Mouse (Mus musculus): ENCODE measurements around the gene Maea. TPM values are rescaled to one million over a fixed set of nuclear protein-coding genes. Genes with fewer than 3 reads are reported as not detected.

The Maea gene
- total RNA-seq, 2 experiments from 2014 or later, result 46.0 to 204 TPM

- ATAC-seq (replicated peaks; ENCODE audit: poor library complexity, severe bottlenecking), result 0 out of 2 replicates have a peak, but pooled peaks have one; percentile 11
Observed at GRCm38 (mm10) chr5:33353011-33353410, 17.7 kb downstream of the Maea start.

GRCm38 (mm10) chr5:33357494-33357893 lies 22.2 kb downstream of the Maea start:
- no peak for ATAC-seq (replicated peaks; ENCODE audit: poor library complexity, severe bottlenecking)

GRCm38 (mm10) chr5:33358467-33358866 lies 23.2 kb downstream of the Maea start:
- ATAC-seq (replicated peaks; ENCODE audit: poor library complexity, severe bottlenecking), result peak; percentile 98

- ATAC-seq (replicated peaks; ENCODE audit: poor library complexity, severe bottlenecking), result no peak
Observed at GRCm38 (mm10) chr5:33363263-33363662, 28.0 kb downstream of the Maea start.

GRCm38 (mm10) chr5:33368651-33369050 lies 33.3 kb downstream of the Maea start:
- ATAC-seq (replicated peaks; ENCODE audit: poor library complexity, severe bottlenecking), result no peak

- ATAC-seq (replicated peaks; ENCODE audit: poor library complexity, severe bottlenecking), result peak; percentile 23; the same call in 1 of the 2 replicates
Observed at GRCm38 (mm10) chr5:33371137-33371536, 35.8 kb downstream of the Maea start.

- no peak for ATAC-seq (replicated peaks; ENCODE audit: poor library complexity, severe bottlenecking)
Observed at GRCm38 (mm10) chr5:33371668-33372067, 36.4 kb downstream of the Maea start.

- peak; percentile 72 for ATAC-seq (replicated peaks; ENCODE audit: poor library complexity, severe bottlenecking)
Observed at GRCm38 (mm10) chr5:33372331-33373038, 37.2 kb downstream of the Maea start.

- ATAC-seq (replicated peaks; ENCODE audit: poor library complexity, severe bottlenecking), result no peak
Observed at GRCm38 (mm10) chr5:33377176-33377575, 41.9 kb downstream of the Maea start.

GRCm38 (mm10) chr5:33377801-33378301 lies 42.5 kb downstream of the Maea start:
- peak; percentile 12 for ATAC-seq (replicated peaks; ENCODE audit: poor library complexity, severe bottlenecking)

GRCm38 (mm10) chr5:33378302-33378854 lies 43.1 kb downstream of the Maea start, which contains the start of gene Uvssa:
TSS of gene Uvssa (plus strand) at chr5:33378549.
- ATAC-seq (replicated peaks; ENCODE audit: poor library complexity, severe bottlenecking), result peak; percentile 97

GRCm38 (mm10) chr5:33387550-33387949 lies 52.2 kb downstream of the Maea start:
- ATAC-seq (replicated peaks; ENCODE audit: poor library complexity, severe bottlenecking), result no peak

GRCm38 (mm10) chr5:33393803-33394202 lies 58.5 kb downstream of the Maea start:
- ATAC-seq (replicated peaks; ENCODE audit: poor library complexity, severe bottlenecking), result peak; percentile 88

- no peak for ATAC-seq (replicated peaks; ENCODE audit: poor library complexity, severe bottlenecking)
Observed at GRCm38 (mm10) chr5:33395693-33396092, 60.4 kb downstream of the Maea start.

GRCm38 (mm10) chr5:33396828-33397227 lies 61.5 kb downstream of the Maea start:
- ATAC-seq (replicated peaks; ENCODE audit: poor library complexity, severe bottlenecking), result no peak

GRCm38 (mm10) chr5:33400819-33401218 lies 65.5 kb downstream of the Maea start:
- no peak for ATAC-seq (replicated peaks; ENCODE audit: poor library complexity, severe bottlenecking)

- ATAC-seq (replicated peaks; ENCODE audit: poor library complexity, severe bottlenecking), result no peak
Observed at GRCm38 (mm10) chr5:33420313-33420712, 85.0 kb downstream of the Maea start.

Other genes starting within 250 kb of the Maea start
- gene Slc5a1, start 231.3 kb upstream of the Maea start, total RNA-seq (2014; fragmentation: Nextera tagmentation), result not detected in 2 replicates
- not detected in 2 replicates for gene Slc5a1, start 231.3 kb upstream of the Maea start, total RNA-seq (2017)
- not detected in 2 replicates for gene Spon2, start 117.1 kb upstream of the Maea start, total RNA-seq (2014; fragmentation: Nextera tagmentation)
- gene Spon2, start 117.1 kb upstream of the Maea start, total RNA-seq (2017), result not detected in 2 replicates
- gene Ctbp1, start 60.5 kb upstream of the Maea start, total RNA-seq (2014; fragmentation: Nextera tagmentation), result 97.5 and 121 TPM in 2 replicates
- gene Ctbp1, start 60.5 kb upstream of the Maea start, total RNA-seq (2017), result 95.4 and 119 TPM in 2 replicates
- 7.0 and 9.5 TPM in 2 replicates for gene Uvssa, start 43.0 kb downstream of the Maea start, total RNA-seq (2014; fragmentation: Nextera tagmentation)
- 5.8 and 6.6 TPM in 2 replicates for gene Uvssa, start 43.0 kb downstream of the Maea start, total RNA-seq (2017)
- 0.60 TPM in 1 of 2 replicates, not detected in the other for gene Nkx1-1, start 98.5 kb downstream of the Maea start, total RNA-seq (2014; fragmentation: Nextera tagmentation)
- gene Nkx1-1, start 98.5 kb downstream of the Maea start, total RNA-seq (2017), result not detected in 2 replicates